Mouse (Mus musculus) heart, embryonic 13.5 days (tissue): ENCODE measurements around the gene Cd300lg. TPM values are rescaled to one million over a fixed set of nuclear protein-coding genes. Genes with fewer than 3 reads are reported as not detected.
A peak's percentile ranks its signal among the peaks of the same experiment; 100 is the strongest.

ENCODE experiments used
- ATAC-seq: fragments of 200-750 bp; cut with Nextera tagmentation; 2 replicates; pipeline ENCODE4 v1.8.0; 2017; ENCODE audit warnings: moderate TSS enrichment; ENCODE audit not compliant: insufficient number of reproducible peaks, low FRiP score, low TSS enrichment; ENCODE audit errors: extremely low read depth
- H3K27ac ChIP-seq: fragments of 300-500 bp; sonication (generic); replicated peaks from 2 replicates; pipeline ENCODE4 v1.5.1; 2015; ENCODE audit warnings: moderate library complexity, mild to moderate bottlenecking, inconsistent platforms
- H3K27me3 ChIP-seq: fragments of 300-500 bp; sonication (generic); replicated peaks from 2 replicates; pipeline ENCODE4 v1.6.1; 2015; ENCODE audit warnings: mild to moderate bottlenecking, inconsistent platforms
- H3K36me3 ChIP-seq: fragments of 300-500 bp; sonication (generic); 2 replicates; pipeline ENCODE4 v1.6.1; 2015; ENCODE audit warnings: mild to moderate bottlenecking, inconsistent platforms
- H3K4me1 ChIP-seq: fragments of 300-500 bp; sonication (generic); 2 replicates; pipeline ENCODE4 v1.6.1; 2015; ENCODE audit warnings: inconsistent platforms
- H3K4me2 ChIP-seq: fragments of 300-500 bp; sonication (generic); 2 replicates; pipeline ENCODE4 v1.6.1; 2015; ENCODE audit warnings: inconsistent platforms, mild to moderate bottlenecking, moderate library complexity
- H3K4me3 ChIP-seq: fragments of 300-500 bp; sonication (generic); 2 replicates; pipeline ENCODE4 v1.5.1; 2015; ENCODE audit warnings: moderate library complexity, mild to moderate bottlenecking, inconsistent platforms
- H3K9ac ChIP-seq: fragments of 300-500 bp; sonication (generic); 2 replicates; pipeline ENCODE4 v1.6.1; 2015; ENCODE audit warnings: inconsistent platforms, mild to moderate bottlenecking, moderate library complexity
- H3K9me3 ChIP-seq: fragments of 300-500 bp; sonication (generic); 2 replicates; pipeline ENCODE4 v1.6.1; 2016; ENCODE audit warnings: inconsistent platforms
- WGBS: fragments of 180-500 bp; shearing (Covaris S2); methylation state at CpG from one replicate; pipeline ENCODE4 v1.1.7; 2015; ENCODE audit warnings: mixed read lengths; 5-methylcytosine and 5-hydroxymethylcytosine counted together
- polyA plus RNA-seq: library from polyadenylated mRNA; unstranded; fragments of >200 nt; fragmentation: Nextera tagmentation; extraction: Ambion mirVana; gene quantifications from 2 replicates; pipeline ENCODE4 v1.2.1, GENCODE M21; 2015

Gene Cd300lg
- 2.7 and 2.9 TPM in 2 replicates for polyA plus RNA-seq

- H3K9me3 ChIP-seq = peaks cover 9% of the 10 kb centered on the region
- H3K4me1 ChIP-seq = peaks cover 3% of the 10 kb centered on the region; the same call in 1 of the 2 replicates
- no peak within 1 kb of the TSS for H3K9ac ChIP-seq
- H3K27ac ChIP-seq = no peak within 1 kb of the TSS
- no peaks in the 10 kb centered on the region for H3K36me3 ChIP-seq
- 57% methylated on average over 5 of the region's 5 CpGs for WGBS
- H3K4me3 ChIP-seq = 0 out of 2 replicates have a peak within 1 kb of the TSS, but pooled peaks have one; percentile 8
- no peak for ATAC-seq
- H3K4me2 ChIP-seq = peak within 1 kb of the TSS; percentile 7; the same call in 1 of the 2 replicates
- H3K27me3 ChIP-seq = 0 out of 2 replicates have a peak, but pooled peaks cover 4% of the 10 kb centered on the region
Observed at GRCm38 (mm10) chr11:102041350-102041949, at the start of gene Cd300lg. TSS of gene Cd300lg (plus strand) at chr11:102041509.

GRCm38 (mm10) chr11:101991813-101992212 is 49.5 kb upstream of the Cd300lg start:
- Histone ChIP-seq H3K36me3 (no peaks in the 10 kb centered on the region), H3K4me2 (no peak overlapping the region), H3K27me3 (peaks cover 11% of the 10 kb centered on the region; the same call in 1 of the 2 replicates), H3K4me3 (no peak overlapping the region), H3K9ac (no peak overlapping the region), H3K4me1 (peaks cover 12% of the 10 kb centered on the region), H3K9me3 (no peaks in the 10 kb centered on the region), H3K27ac (no peak overlapping the region)
- WGBS = 64% methylated on average over 3 of the region's 3 CpGs
- no peak for ATAC-seq

GRCm38 (mm10) chr11:101992411-101992810 is 48.9 kb upstream of the Cd300lg start:
- 84% methylated on average over 7 of the region's 7 CpGs for WGBS

GRCm38 (mm10) chr11:101994100-101994499 is 47.2 kb upstream of the Cd300lg start:
- no peak overlapping the region for H3K4me3 ChIP-seq
- no peaks in the 10 kb centered on the region for H3K36me3 ChIP-seq
- H3K27me3 ChIP-seq = no peaks in the 10 kb centered on the region
- ATAC-seq = no peak
- no peak overlapping the region for H3K4me2 ChIP-seq
- peaks cover 18% of the 10 kb centered on the region for H3K4me1 ChIP-seq
- 0 out of 2 replicates have a peak overlapping the region, but pooled peaks have one; percentile 9 for H3K27ac ChIP-seq
- 39% methylated on average over 8 of the region's 8 CpGs for WGBS
- no peak overlapping the region for H3K9ac ChIP-seq
- no peaks in the 10 kb centered on the region for H3K9me3 ChIP-seq

More at GRCm38 (mm10) chr11:101992411-101992810, 48.9 kb upstream of the Cd300lg start:
- Histone ChIP-seq H3K9ac (no peak overlapping the region), H3K4me2 (no peak overlapping the region), H3K4me3 (no peak overlapping the region), H3K36me3 (no peaks in the 10 kb centered on the region), H3K4me1 (peaks cover 12% of the 10 kb centered on the region), H3K9me3 (no peaks in the 10 kb centered on the region), H3K27me3 (peaks cover 11% of the 10 kb centered on the region; the same call in 1 of the 2 replicates), H3K27ac (no peak overlapping the region)
- ATAC-seq = no peak

- H3K9me3 ChIP-seq = no peaks in the 10 kb centered on the region
- H3K27ac ChIP-seq = no peak overlapping the region
- ATAC-seq = no peak
- no peak overlapping the region for H3K4me3 ChIP-seq
- H3K4me1 ChIP-seq = peaks cover 22% of the 10 kb centered on the region
- WGBS = 82% methylated on average over 7 of the region's 7 CpGs
- H3K27me3 ChIP-seq = no peaks in the 10 kb centered on the region
- no peaks in the 10 kb centered on the region for H3K36me3 ChIP-seq
- H3K9ac ChIP-seq = no peak overlapping the region
- no peak overlapping the region for H3K4me2 ChIP-seq
Observed at GRCm38 (mm10) chr11:101995938-101996337, 45.4 kb upstream of the Cd300lg start.

- no peaks in the 10 kb centered on the region for H3K27me3 ChIP-seq
- peaks cover 22% of the 10 kb centered on the region for H3K4me1 ChIP-seq
- no peak overlapping the region for H3K9ac ChIP-seq
- no peak overlapping the region for H3K4me2 ChIP-seq
- H3K9me3 ChIP-seq = no peaks in the 10 kb centered on the region
- no peak overlapping the region for H3K4me3 ChIP-seq
- H3K36me3 ChIP-seq = no peaks in the 10 kb centered on the region
- no peak for ATAC-seq
- WGBS = 47% methylated on average over 5 of the region's 5 CpGs
- 0 out of 2 replicates have a peak overlapping the region, but pooled peaks have one; percentile 8 for H3K27ac ChIP-seq
Observed at GRCm38 (mm10) chr11:101998258-101998657, 43.1 kb upstream of the Cd300lg start.

- Histone ChIP-seq H3K27ac (no peak overlapping the region; the same call in 1 of the 2 replicates), H3K4me1 (peaks cover 14% of the 10 kb centered on the region), H3K4me3 (no peak overlapping the region), H3K36me3 (0 out of 2 replicates have a peak, but pooled peaks cover 3% of the 10 kb centered on the region), H3K4me2 (no peak overlapping the region), H3K27me3 (no peaks in the 10 kb centered on the region), H3K9me3 (no peaks in the 10 kb centered on the region), H3K9ac (no peak overlapping the region)
- 49% methylated on average over 4 of the region's 4 CpGs for WGBS
- ATAC-seq = no peak
Observed at GRCm38 (mm10) chr11:101999466-101999865, 41.8 kb upstream of the Cd300lg start.

- ATAC-seq = no peak
- no peak overlapping the region for H3K9ac ChIP-seq
Observed at GRCm38 (mm10) chr11:102004251-102004650, 37.1 kb upstream of the Cd300lg start.

GRCm38 (mm10) chr11:102006271-102006670 is 35.0 kb upstream of the Cd300lg start:
- no peak overlapping the region for H3K9ac ChIP-seq
- no peaks in the 10 kb centered on the region for H3K9me3 ChIP-seq
- ATAC-seq = no peak
- no peak overlapping the region for H3K4me2 ChIP-seq
- no peak overlapping the region for H3K4me3 ChIP-seq
- H3K27me3 ChIP-seq = 0 out of 2 replicates have a peak, but pooled peaks cover 3% of the 10 kb centered on the region
- H3K4me1 ChIP-seq = 0 out of 2 replicates have a peak, but pooled peaks cover 4% of the 10 kb centered on the region
- H3K36me3 ChIP-seq = peaks cover 8% of the 10 kb centered on the region; the same call in 1 of the 2 replicates
- WGBS = 70% methylated on average over 9 of the region's 9 CpGs
- no peak overlapping the region for H3K27ac ChIP-seq

More at GRCm38 (mm10) chr11:102004251-102004650, 37.1 kb upstream of the Cd300lg start:
- Histone ChIP-seq H3K4me3 (no peak overlapping the region), H3K4me1 (peaks cover 6% of the 10 kb centered on the region), H3K27ac (no peak overlapping the region), H3K36me3 (peaks cover 8% of the 10 kb centered on the region; the same call in 1 of the 2 replicates), H3K9me3 (no peaks in the 10 kb centered on the region), H3K4me2 (no peak overlapping the region), H3K27me3 (0 out of 2 replicates have a peak, but pooled peaks cover 3% of the 10 kb centered on the region)
- 85% methylated on average over 8 of the region's 8 CpGs for WGBS

GRCm38 (mm10) chr11:102006688-102007087 is 34.6 kb upstream of the Cd300lg start:
- 0 out of 2 replicates have a peak, but pooled peaks cover 3% of the 10 kb centered on the region for H3K27me3 ChIP-seq
- no peak overlapping the region for H3K4me2 ChIP-seq
- H3K9me3 ChIP-seq = no peaks in the 10 kb centered on the region
- no peak overlapping the region for H3K4me3 ChIP-seq
- peaks cover 12% of the 10 kb centered on the region; the same call in 1 of the 2 replicates for H3K36me3 ChIP-seq
- 0 out of 2 replicates have a peak, but pooled peaks cover 4% of the 10 kb centered on the region for H3K4me1 ChIP-seq
- WGBS = 82% methylated on average over 5 of the region's 5 CpGs
- H3K27ac ChIP-seq = no peak overlapping the region
- ATAC-seq = no peak
- no peak overlapping the region for H3K9ac ChIP-seq

- Histone ChIP-seq H3K4me1 (0 out of 2 replicates have a peak, but pooled peaks cover 4% of the 10 kb centered on the region), H3K4me2 (no peak overlapping the region), H3K9ac (no peak overlapping the region), H3K4me3 (no peak overlapping the region), H3K27me3 (0 out of 2 replicates have a peak, but pooled peaks cover 3% of the 10 kb centered on the region), H3K36me3 (peaks cover 18% of the 10 kb centered on the region; the same call in 1 of the 2 replicates), H3K27ac (no peak overlapping the region), H3K9me3 (no peaks in the 10 kb centered on the region)
- WGBS = 83% methylated on average over 8 of the region's 8 CpGs
- ATAC-seq = no peak
Observed at GRCm38 (mm10) chr11:102008372-102008771, 32.9 kb upstream of the Cd300lg start.
